ENCODE assay signal across 23 mouse cellular contexts in the genomic region with DNA sequence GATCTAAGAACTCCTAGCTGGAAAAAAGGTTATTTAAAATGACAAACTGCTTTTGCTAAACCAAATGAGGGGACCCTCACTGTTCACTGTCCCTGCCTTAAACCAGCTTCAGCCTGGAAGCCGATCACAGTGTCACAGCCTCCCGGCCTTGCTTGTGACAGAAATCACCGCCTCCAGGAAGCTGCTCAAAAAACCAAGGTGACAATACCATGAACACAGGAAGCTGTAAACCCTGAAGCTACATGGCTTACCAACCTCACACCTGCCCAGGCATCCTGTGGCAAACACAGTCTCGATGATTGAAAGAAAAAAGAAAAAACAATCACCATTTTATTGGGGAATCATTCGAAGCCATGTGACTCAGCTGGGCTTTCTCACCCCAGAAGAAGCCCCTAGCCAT. TPM values are rescaled to one million over a fixed set of nuclear protein-coding genes. Genes with fewer than 3 reads are reported as not detected.
DNase-seq lines count a peak whose midpoint lies in the region; ATAC-seq and TF ChIP-seq lines count a peak whose summit lies in the region.
"Had no signal": no experiment of that assay in that cellular context is flagged by ENCODE, and none has a peak within 500 bp of the region (broad histone marks: within the 10 kb centered on the region; RNA-seq: fewer than 3 reads in every experiment).

No protein-coding gene starts in this region.

- no peak overlapping the region for H3K9ac ChIP-seq in forebrain, embryonic 14.5 days (ENCODE audit: low read length)
- H3K9ac ChIP-seq in hindbrain, postnatal 0 days (replicated peaks; ENCODE audit: low read length), result no peak overlapping the region
- H3K9ac ChIP-seq: embryonic facial prominence, embryonic 15.5 days; forebrain, embryonic 13.5 days; hindbrain, embryonic 14.5 days; neural tube, embryonic 15.5 days had no signal

- no peaks in the 10 kb centered on the region for H3K9me3 ChIP-seq in forebrain, embryonic 14.5 days (replicated peaks; ENCODE audit: control insufficient read depth, low read length)
- no peaks in the 10 kb centered on the region for H3K9me3 ChIP-seq in hindbrain, postnatal 0 days (ENCODE audit: low read length)
- H3K9me3 ChIP-seq: embryonic facial prominence, embryonic 15.5 days; forebrain, embryonic 13.5 days; neural tube, embryonic 15.5 days had no signal

- H3K27me3 ChIP-seq in forebrain, embryonic 14.5 days (replicated peaks; ENCODE audit: control insufficient read depth, insufficient read depth, low read length), result no peaks in the 10 kb centered on the region
- H3K27me3 ChIP-seq in hindbrain, postnatal 0 days (ENCODE audit: insufficient read depth, low read length), result no peaks in the 10 kb centered on the region
- H3K27me3 ChIP-seq: embryonic facial prominence, embryonic 15.5 days; forebrain, embryonic 13.5 days; neural tube, embryonic 15.5 days had no signal

- H3K27ac ChIP-seq in forebrain, embryonic 14.5 days (ENCODE audit: low read depth, low read length), result no peak overlapping the region
- no peak overlapping the region for H3K27ac ChIP-seq in hindbrain, postnatal 0 days
- H3K27ac ChIP-seq: embryonic facial prominence, embryonic 15.5 days; forebrain, embryonic 13.5 days; hindbrain, embryonic 14.5 days; macrophage; neural tube, embryonic 15.5 days had no signal

- peak; percentile 53 for DNase-seq in A20 (ENCODE audit: low read depth, low spot score)
- peak; percentile 85 for DNase-seq in CD4-positive helper T cell, adult 2 months (ENCODE audit: low read depth, low spot score)
- peak; percentile 49 to 76 for DNase-seq in thymus, adult 18-20 months
- DNase-seq in forebrain, embryonic 14.5 days (ENCODE audit: low spot score), result no peak
- DNase-seq in hindbrain, postnatal 0 days (ENCODE audit: low spot score), result no peak
- DNase-seq: adrenal gland, adult 8-10 months; cerebellum, adult 11-12 months; heart, adult 18-20 months; heart, postnatal 10 days; kidney, adult 8-10 months; kidney, postnatal 4 days; lung, adult 2 months had no signal

- no peak for TF ChIP-seq CTCF in hindbrain, postnatal 0 days (IDR thresholded peaks at IDR 0.05; ENCODE audit: low read depth)

- 86% methylated on average over 5 of the region's 5 CpGs for WGBS in forebrain, embryonic 14.5 days
- 91% methylated on average over 5 of the region's 5 CpGs for WGBS in hindbrain, postnatal 0 days

- H3K4me1 ChIP-seq in forebrain, embryonic 14.5 days (ENCODE audit: control insufficient read depth, insufficient read depth, low read length), result no peaks in the 10 kb centered on the region
- H3K4me1 ChIP-seq in hindbrain, postnatal 0 days (ENCODE audit: insufficient read depth, low read length), result no peaks in the 10 kb centered on the region
- H3K4me1 ChIP-seq: forebrain, embryonic 13.5 days had no signal

- H3K4me3 ChIP-seq in forebrain, embryonic 14.5 days (ENCODE audit: low read depth, low read length), result no peak overlapping the region
- no peak overlapping the region for H3K4me3 ChIP-seq in hindbrain, postnatal 0 days (ENCODE audit: low read length)
- H3K4me3 ChIP-seq: embryonic facial prominence, embryonic 15.5 days; forebrain, embryonic 13.5 days; neural tube, embryonic 15.5 days had no signal

- H3K4me2 ChIP-seq in forebrain, embryonic 14.5 days (ENCODE audit: low read length), result no peak overlapping the region
- no peak overlapping the region for H3K4me2 ChIP-seq in hindbrain, postnatal 0 days (ENCODE audit: low read depth, low read length)
- H3K4me2 ChIP-seq: embryonic facial prominence, embryonic 15.5 days; forebrain, embryonic 13.5 days; hindbrain, embryonic 14.5 days; neural tube, embryonic 15.5 days had no signal

- peak; percentile 79 for ATAC-seq in inflammation-experienced regulatory T-cells, adult 6 months
- ATAC-seq in megakaryocyte-erythroid progenitor cell, adult 5-6 weeks (replicated peaks; ENCODE audit: low FRiP score, low TSS enrichment, poor library complexity, severe bottlenecking), result no peak
- no peak for ATAC-seq in forebrain, embryonic 14.5 days
- ATAC-seq in hindbrain, postnatal 0 days, result no peak
- ATAC-seq: forebrain, embryonic 13.5 days; midbrain, embryonic 16.5 days had no signal

- H3K36me3 ChIP-seq in forebrain, embryonic 14.5 days (ENCODE audit: control insufficient read depth, insufficient read depth, low read length), result no peaks in the 10 kb centered on the region
- H3K36me3 ChIP-seq in hindbrain, postnatal 0 days (ENCODE audit: insufficient read depth, low read length), result no peaks in the 10 kb centered on the region
- H3K36me3 ChIP-seq: embryonic facial prominence, embryonic 15.5 days; neural tube, embryonic 15.5 days had no signal

RNA-seq across cellular contexts. Expression of gene Ifnar1, which starts 39.5 kb away (rescaled TPM):
- 10 to 100 TPM; 61.2 to 75.3 (median 62.6) TPM for polyA plus RNA-seq in inflammation-experienced regulatory T-cells, adult 6 months (2017; shearing (Covaris generic))
- 16.3 and 19.6 TPM in 2 replicates for total RNA-seq in megakaryocyte-erythroid progenitor cell, adult 5-6 weeks (2014; fragmentation: Nextera tagmentation)
- 22.2 and 22.7 TPM in 2 replicates for total RNA-seq in megakaryocyte-erythroid progenitor cell, adult 5-6 weeks (2017)
- polyA plus RNA-seq in forebrain, embryonic 14.5 days (2014; fragmentation: Nextera tagmentation; extraction: Ambion mirVana), result 40.4 and 45.6 TPM in 2 replicates
- total RNA-seq in hindbrain, postnatal 0 days (2014; rRNA removed), result 53.1 and 60.5 TPM in 2 replicates
- polyA plus RNA-seq in hindbrain, postnatal 0 days (2015; fragmentation: Nextera tagmentation; extraction: Ambion mirVana), result 33.6 and 34.1 TPM in 2 replicates

RNA-seq across cellular contexts. Expression of gene Il10rb, which starts 39.6 kb away (rescaled TPM):
- polyA plus RNA-seq in inflammation-experienced regulatory T-cells, adult 6 months (2017; shearing (Covaris generic)), result 100 to 1,000 TPM in 2 of 3 experiments, 10 to 100 TPM in 1; 95.7 to 124 (median 113) TPM
- total RNA-seq in megakaryocyte-erythroid progenitor cell, adult 5-6 weeks (2014; fragmentation: Nextera tagmentation), result 17.3 and 20.6 TPM in 2 replicates
- 23.1 and 29.0 TPM in 2 replicates for total RNA-seq in megakaryocyte-erythroid progenitor cell, adult 5-6 weeks (2017)
- polyA plus RNA-seq in forebrain, embryonic 14.5 days (2014; fragmentation: Nextera tagmentation; extraction: Ambion mirVana), result 7.7 and 10.5 TPM in 2 replicates
- total RNA-seq in hindbrain, postnatal 0 days (2014; rRNA removed), result 4.2 and 7.1 TPM in 2 replicates
- polyA plus RNA-seq in hindbrain, postnatal 0 days (2015; fragmentation: Nextera tagmentation; extraction: Ambion mirVana), result 14.6 and 14.8 TPM in 2 replicates

RNA-seq across cellular contexts. Expression of gene Gm21970, which starts 54.0 kb away (rescaled TPM):
- 1 to 10 TPM in 1 of 3 experiments, not detected in 2; 2.6 TPM for polyA plus RNA-seq in inflammation-experienced regulatory T-cells, adult 6 months (2017; shearing (Covaris generic))
- total RNA-seq in megakaryocyte-erythroid progenitor cell, adult 5-6 weeks (2014; fragmentation: Nextera tagmentation), result 7.6 TPM in 1 of 2 replicates, not detected in the other
- total RNA-seq in megakaryocyte-erythroid progenitor cell, adult 5-6 weeks (2017), result not detected in 2 replicates
- not detected in 2 replicates for polyA plus RNA-seq in forebrain, embryonic 14.5 days (2014; fragmentation: Nextera tagmentation; extraction: Ambion mirVana)
- not detected in 2 replicates for total RNA-seq in hindbrain, postnatal 0 days (2014; rRNA removed)
- not detected in 2 replicates for polyA plus RNA-seq in hindbrain, postnatal 0 days (2015; fragmentation: Nextera tagmentation; extraction: Ambion mirVana)
- total RNA-seq: heart, adult 18-20 months; heart, postnatal 10 days; layer of hippocampus, postnatal 14 days; left cerebral cortex, postnatal 25 days had no signal
- polyA plus RNA-seq: embryonic facial prominence, embryonic 15.5 days; forebrain, embryonic 13.5 days; hindbrain, embryonic 14.5 days; lung, adult 2 months; macrophage; midbrain, embryonic 16.5 days; neural tube, embryonic 15.5 days; small intestine, adult 2 months had no signal

Comparison
In these comparisons a context has a peak if more than half of its experiments do, and no peak if none do; other contexts are left out.
1. DNase-seq: peak in A20 (single experiment), CD4-positive helper T cell, adult 2 months (single experiment) and thymus, adult 18-20 months (2 of 2); none in forebrain, embryonic 14.5 days (single experiment) and hindbrain, postnatal 0 days (single experiment).